Mouse (Mus musculus) lung, postnatal 36 days (tissue): ENCODE data around the gene Zfp385b.

Experiments used
- DNase-seq: peaks from one replicate; pipeline ENCODE4 v3.0.0; 2022; ENCODE audit warnings: mixed read lengths

Zfp385b gene

DNA sequence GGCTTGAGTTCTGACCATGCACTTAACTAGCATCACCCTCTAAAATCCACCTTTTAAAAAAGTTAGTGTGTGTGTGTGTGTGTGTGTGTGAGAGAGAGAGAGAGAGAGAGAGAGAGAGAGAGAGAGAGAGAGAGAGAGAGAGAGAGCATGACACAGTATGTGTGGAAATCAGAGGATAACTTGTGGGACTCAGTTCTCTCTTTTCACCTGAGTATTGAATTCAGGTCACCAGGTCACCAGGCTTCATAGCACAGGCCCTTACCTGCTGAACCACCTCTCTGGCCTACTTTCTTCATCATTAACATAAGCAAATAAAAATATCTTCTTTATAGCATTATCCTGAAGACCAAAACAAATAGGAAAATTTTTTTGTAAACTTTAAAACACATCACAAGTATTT is at the start of gene Zfp385b:
Zfp385b (minus strand) TSS at position 101 of the 400 bp plus-strand sequence.
- DNase-seq = no peak

DNA sequence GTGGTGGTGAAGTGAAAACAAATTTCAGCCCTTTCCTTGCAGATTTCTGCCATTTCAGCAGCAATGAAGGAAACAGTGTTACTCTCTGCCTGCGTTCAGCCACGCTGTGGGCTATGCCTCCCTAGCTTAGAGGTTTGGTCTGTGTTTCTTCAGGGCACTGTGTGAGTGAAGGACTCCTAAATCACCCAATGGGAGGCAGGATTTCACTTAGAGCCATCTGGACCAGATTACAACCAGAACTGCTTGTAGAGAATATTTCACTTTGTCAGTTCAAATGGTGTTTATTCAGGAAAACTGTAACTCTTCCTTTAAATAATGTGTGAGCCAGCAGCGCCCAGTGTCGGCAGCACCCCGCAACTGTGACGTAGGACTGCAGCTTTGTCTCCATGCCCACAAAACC is 44.5 kb upstream of the Zfp385b start:
- DNase-seq = no peak

DNA sequence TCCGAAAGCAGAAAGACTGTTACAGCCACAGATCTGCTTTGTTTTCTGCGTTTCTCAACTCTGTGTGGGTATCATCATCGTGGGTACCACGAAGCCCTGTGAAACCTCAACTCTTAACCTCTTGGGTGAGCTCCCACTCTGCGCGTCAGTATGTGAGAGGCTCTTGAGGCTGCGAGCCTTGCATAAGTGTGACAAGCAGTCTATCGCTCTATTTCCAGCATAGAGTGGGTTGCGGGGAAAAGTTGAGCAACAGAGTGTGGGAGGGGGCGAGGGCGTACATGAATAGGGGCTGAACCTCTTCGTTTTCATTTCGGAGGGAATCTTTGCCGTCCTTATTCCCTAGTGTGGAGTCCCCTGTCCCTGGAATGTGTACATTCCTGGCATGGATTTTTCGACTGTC is 44.1 kb upstream of the Zfp385b start:
- DNase-seq = peak; percentile 3

DNA sequence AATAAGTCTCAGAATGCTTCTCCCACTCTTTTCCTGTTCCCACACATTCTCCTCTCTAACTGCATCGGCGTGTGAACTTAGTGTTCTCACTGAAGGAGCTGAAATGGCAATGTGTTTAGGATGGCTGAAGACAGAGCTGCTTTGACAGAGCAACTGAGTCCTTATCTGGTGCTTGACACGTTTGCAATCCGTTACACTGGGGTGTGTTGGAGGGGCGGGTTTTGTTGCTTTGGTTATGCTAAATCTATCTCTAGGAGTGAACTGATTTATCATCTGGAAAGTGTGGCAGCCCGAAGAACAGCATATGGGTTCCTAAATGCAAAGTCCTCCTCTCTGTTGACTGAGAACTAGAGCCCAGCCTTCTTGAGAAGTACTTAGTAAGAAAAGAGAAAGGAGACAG is 22.0 kb upstream of the Zfp385b start:
- no peak for DNase-seq

DNA sequence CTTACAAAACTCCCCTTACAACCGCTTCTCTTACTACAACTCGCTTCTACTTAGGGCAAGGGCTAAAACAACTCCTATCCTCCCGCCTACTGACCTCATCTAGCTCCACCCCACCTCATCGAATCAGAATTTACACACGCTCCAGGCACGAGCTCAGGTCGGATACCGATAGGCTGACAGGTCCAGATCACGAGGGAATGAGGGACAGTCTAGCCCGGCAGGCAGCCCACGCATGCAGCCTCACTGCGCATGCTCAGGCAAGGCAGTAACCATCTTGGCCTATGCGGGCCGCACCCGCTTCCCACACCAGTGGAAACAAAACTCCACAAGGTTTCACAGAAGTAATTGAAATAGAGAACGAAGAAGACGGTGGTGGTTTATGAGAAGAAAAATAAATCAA is 20.1 kb upstream of the Zfp385b start:
- no peak for DNase-seq

DNA sequence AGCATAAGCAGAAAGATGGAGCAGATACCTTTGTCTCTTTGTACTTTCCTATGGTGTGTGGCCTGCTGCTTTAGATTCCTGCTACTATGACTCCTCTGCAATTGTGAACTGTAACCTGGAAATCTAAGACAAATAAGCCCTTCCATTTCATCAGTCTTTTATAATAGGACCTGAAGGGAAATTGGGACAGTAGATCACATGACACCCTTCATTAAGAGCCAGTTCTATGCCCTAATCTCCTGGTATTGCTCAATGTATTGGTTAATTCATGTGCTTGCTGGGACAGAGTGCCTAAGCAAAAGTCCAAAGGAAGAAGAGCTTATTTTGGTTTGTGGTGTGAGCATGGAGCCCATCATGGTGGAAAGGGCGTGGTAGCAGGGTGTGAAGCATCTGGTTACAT is 19.2 kb upstream of the Zfp385b start:
- DNase-seq = no peak

DNA sequence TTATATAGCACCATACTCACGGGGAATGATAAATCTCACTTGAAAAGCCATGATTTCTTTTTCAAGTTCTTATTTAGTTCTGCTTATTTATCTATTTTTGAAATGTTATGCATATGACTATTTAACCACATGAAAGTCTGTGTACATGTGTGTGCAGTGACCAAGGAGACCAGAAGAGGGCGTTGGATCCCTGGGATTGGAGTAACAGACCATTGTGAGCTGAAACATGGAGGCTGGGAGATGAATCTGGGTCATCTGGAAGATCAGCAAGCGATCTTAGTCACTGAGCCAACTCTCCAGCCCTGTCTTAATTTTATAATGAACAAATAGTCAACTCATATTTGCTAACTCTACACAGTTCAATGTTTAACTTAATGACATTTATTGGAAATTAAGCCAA is 16.3 kb upstream of the Zfp385b start:
- no peak for DNase-seq

DNA sequence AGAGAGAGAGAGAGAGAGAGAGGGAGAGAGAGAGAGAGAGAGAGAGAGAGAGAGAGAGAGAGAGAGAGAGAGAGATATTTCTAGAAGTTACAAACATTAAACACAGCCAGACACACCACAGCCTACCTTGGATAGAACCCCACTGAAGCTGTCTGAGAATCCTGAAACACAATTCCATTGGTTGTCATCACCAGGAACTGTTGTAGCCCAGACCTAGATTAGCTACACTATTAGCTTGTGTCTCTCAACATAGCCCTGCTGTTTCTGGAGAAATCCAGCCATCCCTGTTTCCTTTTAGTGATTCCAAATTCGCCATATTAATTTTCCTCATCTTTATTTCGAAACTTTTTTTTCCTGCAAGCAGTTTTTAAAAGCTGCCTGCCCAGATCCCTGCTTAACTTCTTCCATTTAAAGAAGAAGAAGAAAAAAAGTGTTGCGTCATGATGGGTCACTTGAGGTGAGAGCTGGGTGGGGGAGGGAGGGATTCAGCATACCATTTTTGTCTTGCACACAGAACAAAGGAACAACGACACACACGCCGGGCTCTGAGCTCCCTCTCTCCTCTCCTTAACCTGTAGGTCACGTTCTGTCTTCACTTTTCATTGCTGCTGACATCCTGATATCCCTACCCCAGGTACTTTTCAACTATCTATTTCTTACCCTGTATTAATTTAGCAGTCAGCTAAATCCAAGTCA is 6.8 kb upstream of the Zfp385b start:
- no peak for DNase-seq

DNA sequence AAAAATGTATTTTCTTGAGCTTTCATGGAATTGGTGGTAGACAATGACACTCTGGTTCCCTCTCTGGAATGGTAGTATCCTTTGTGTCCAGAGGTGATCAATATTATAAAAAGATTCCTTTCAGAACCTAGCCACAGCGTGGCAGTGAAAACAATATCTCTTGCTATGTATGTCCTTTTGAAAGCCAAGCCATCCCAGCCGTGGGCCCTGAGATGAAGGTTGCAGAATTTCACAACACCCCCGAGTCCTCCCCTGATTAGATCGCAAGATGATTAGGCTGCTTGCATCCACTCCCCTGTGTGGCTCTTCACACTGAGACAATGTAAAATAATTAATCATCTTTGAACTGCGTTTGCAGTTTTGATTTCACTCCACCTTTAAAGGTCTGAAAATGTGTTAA is 3.6 kb upstream of the Zfp385b start:
- DNase-seq = no peak

DNA sequence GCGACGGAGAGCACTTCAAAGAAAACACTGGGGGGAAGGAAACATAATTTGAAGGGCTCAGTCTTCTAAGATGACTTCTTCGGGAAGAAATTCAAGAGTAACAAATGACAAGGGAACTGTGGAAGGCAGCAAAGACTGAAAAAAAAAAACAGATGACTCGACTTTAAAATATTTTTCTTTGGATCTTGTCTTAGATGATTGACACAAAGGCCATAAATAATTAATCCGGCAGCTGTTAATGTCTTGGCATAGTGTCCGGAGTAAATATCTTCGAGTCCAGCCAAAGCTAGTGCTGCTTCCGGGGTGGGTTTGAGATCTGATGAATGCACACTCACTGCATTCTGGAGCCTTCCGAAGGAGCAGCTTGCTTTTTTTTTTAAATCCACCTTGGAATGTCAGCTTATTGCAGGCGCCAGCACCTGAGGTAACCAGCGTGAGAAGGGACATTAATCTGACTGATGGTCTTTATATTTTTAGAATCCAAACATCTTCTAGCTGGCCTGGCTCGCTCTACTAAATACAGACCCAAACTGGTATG is 2.0 kb downstream of the Zfp385b start:
- DNase-seq = no peak

DNA sequence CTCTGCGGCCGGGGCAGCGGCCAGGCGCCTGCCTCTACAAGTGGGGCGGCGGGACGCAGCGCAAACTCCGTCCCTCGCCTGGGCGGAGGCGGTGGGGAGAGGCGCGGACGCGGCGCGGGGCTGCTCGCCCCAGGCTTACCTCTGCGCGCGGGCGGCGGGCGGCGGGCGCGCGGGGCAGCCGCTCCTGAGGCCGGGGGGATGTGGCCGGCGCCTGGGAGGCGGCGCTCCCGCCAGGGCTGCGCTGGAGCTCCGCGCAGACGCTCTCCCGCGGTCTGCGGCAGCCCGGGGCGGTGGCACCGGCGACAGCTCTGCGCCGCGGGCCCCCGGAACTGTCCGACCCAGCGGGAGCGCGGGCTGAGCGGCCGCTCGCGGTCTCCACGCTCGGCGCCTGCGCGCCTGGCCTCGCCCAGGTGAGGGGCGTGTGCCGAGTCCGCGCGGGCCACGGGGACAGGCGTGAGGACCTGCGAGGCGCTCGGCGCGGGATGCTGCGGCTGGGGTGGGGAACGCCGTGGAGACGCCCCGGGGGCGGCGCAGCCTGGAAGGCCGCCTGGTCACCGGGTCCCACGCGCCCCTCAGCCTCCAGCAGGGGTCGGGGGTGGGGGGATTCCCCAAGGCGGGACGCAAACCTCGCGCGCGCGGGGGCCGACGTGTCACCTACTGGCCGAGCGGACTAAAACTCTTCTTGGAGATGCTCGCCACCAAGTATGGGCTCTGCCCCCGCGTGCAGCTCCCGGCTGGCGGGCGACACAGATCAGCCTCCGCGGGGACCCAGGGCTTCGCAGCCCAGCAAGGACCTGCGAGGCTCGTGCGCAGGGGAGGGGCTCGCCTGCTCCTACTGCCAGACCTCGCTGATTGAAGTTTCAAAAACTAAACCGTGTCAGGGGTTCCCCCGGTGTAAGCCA is 2.8 kb downstream of the Zfp385b start:
- DNase-seq = no peak

DNA sequence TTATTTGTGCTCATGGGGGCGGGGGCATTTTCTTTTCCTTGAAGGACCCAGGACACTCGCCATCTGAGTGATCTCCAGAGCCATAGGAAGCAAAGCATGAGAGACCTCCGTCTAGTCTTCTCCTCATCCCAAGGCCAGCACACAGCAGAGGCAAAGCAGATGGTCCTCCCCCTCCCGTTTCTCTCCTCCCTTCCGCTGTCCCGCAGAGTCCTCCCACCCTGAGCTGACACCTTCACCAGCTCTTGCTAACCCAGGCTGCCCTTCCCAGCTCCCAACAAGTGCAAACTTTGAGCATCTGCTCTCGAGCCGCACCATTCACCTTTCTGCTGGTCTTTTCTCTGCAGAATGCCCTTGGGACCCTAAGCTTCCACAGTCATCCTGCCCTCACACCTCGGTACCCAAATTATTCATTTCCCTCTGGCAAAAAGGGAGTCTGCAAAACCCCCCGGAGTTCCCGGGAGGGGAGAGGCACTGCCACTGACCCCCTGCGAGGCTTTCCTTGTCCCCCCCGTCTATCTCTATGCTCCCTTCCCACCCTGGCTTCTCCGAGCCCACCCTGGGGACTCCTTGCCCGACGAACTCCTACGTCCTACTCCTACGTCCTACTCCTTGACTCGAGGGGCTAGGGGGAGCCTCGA is 3.5 kb downstream of the Zfp385b start:
- DNase-seq = no peak

DNA sequence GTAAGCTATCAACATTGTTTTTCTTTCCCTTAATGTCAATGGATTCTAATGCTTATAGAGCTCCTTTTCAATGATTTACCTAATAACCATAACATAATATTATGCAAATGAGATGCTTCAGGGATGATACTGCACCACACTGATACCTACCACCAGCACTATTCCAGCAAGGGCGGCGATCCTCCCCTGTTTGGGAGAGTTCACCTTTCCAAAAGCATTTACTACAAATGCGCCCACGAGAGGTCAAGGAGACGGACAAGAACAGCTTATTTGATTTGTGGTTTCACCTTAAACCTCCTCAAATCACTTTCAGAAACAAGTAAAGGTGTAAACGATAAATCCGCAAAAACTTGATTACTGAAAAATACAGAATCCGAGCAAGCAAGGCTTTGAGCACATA is 4.5 kb downstream of the Zfp385b start:
- DNase-seq = no peak

DNA sequence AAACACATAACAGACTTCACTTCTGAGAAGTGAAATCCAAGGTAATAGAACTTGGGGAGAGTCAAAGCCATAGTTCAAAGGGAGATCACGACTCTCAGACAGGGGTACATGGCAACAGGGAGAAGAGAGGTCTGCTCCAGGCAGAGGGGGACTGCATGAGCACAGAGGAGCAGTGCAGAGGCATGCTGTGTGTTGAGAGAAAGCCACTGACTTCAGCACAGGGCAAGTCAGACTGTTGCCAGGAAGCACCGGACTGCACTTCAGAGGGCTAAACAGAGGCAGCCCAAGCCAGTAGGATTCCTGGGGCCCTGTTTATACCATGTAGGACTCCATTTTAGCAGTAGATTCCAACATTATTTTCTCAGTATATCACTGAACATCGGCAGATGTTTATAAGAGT is 6.4 kb downstream of the Zfp385b start:
- DNase-seq = no peak

DNA sequence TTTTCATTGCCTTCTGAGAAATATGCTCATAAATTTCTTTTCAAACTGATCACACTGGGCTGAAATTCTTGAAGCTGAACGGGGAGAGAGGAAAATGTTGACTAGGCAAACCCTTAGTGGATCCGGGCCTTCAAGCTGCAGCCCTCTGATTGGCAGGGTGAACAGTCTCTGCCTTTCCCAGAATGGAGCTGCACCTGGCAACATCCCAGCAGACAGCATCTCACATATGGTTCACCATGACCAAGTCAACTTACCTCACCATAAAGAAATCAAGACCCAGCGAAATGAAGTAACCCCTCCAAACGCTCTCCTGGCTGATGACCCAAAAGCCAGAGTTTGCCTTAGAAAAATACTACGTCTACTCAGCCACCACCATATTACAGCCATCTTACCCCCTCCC is 8.7 kb downstream of the Zfp385b start:
- no peak for DNase-seq

DNA sequence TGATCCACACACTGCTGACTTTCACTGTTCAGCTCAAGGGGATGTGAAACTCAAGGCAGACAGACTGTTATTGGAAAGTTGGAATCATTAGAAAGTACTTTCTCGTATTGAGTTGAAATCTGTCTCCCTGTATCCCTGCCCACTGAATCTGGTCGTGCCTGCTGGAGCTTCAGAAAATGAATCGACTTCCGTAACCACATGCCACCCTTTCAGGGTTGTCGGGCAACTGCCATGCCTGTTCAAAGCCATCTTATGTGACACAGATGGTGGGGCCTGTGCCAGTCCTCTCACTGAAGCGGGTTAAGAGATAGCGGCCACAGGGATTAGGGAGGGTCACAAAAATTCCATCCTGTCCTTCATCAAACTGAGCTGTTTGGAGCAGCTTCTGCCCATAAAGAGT is 14.7 kb downstream of the Zfp385b start:
- no peak for DNase-seq

DNA sequence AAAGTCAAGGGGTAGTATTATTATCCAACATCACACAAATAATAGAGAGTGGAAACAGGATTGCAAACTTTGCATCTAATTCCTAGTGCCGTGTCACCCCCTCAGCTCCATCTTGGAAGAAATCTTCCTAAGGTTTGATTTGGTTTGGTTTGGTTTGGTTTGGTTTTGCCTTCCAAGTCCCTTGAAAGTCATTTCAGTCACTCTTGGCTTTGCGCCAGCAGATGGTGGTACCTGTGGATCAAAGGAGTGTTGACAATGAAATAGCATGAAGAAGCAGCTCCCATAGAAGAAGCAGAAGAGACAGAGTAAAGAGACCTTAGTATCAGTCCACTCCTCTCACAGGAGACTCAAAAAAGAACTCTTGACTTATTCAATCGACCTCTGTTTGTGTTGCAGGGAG is 17.1 kb downstream of the Zfp385b start:
- no peak for DNase-seq

DNA sequence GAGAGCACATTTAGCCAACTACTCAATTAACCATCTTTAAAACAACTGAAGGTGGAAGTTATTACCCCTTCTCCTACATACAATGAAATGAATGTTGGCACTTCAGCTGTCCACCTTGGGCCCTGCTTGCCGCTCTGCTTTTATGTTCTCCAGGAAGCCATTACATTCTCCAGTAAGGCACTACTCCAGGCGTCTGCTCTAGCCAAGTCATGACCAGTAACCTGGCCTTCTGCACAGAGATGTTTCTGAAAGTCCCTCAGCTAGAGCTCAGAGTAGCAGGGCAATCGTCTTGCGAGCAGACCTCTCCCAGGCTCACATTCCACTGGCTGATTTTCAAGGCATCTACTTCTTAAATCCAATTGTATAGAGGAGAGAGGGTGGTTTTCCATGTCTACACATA is 18.0 kb downstream of the Zfp385b start:
- DNase-seq = no peak

DNA sequence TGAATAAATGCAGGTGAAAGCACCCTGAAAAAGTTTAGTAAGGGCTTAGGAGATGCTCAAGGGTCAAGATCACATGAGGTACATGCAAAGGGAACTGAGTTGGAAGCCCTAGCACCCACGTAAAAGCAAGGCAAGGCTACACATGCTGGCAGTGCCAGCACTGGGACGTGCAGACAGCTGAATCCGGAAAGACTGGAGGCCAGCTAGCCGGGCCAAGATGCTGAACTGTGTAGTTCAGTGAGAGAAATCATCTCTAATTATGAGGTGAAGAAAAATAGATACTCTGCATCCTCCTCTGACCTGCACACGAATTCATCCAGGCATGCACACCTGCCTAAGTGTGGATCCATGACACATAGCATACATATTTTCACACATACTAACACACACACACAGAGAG is 18.4 kb downstream of the Zfp385b start:
- no peak for DNase-seq

DNA sequence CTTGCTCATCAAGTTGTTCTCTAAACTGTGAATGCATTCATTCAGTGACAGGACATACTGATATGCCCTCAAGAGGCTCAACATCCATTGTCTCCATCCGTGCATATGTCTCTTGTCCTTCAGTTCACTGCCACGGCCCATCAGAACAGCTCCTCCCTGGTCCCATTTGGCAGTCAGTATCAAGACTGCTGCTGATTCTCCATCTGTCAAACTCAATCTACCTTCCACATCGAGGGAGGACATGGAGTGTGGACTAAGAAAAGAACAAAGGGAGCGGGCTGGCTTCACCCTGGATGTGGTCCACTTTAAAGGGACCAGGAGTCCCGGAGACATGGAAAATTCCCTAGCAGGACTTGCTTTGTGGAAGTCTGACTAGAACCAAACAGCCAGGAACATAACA is 22.2 kb downstream of the Zfp385b start:
- no peak for DNase-seq

DNA sequence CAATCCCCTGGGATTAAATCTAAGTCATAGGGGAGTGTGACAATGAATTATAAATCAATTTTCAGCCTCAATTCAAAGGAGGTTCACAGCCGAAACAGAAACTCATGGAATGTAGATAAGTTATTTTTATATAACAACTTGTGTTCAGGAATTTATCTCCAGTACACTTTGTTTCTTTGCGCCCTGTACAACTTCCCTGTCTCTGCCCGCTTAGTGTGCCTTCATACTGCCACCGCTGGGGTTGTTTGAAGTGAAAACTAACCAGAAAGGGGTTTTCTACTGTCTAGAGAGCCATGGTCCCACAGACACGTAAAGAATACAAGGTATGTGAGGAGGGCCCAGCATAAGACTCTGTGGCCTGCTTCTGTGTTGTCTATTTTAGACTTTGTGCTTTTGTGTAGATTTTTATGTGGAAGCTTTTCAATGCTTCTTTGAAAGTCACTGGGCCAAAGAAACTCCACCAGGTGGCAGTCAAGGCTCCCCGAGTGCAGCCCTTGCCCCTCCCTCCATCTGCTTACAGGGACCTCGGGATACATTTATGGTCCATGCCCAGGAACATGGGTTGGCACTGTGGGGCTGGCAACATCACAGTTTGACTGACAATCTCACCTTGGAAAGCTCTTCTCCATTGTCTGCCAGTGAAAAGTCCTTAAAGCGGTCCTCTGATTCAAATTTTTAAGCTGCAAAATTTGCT is 23.4 kb downstream of the Zfp385b start:
- DNase-seq = peak; percentile 30

DNA sequence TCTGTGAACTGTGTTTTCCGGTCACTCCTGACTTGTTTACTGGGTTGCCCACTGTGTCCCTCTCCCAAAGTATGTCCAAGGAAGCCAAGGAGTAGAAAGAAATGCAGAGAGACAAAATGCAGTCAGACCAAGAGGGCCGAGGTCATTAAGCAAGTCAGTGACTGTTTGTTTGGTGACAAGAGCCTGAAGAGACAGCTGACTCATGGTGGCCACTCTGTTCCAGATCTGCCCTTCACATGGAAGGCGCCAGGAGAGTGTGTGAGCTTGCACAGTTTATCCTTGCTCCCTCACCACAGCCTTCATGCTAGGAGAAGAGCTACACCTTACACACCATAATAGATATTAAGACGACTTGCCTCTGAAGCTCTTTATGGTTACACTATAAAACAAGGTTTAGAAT is 28.6 kb downstream of the Zfp385b start:
- no peak for DNase-seq

DNA sequence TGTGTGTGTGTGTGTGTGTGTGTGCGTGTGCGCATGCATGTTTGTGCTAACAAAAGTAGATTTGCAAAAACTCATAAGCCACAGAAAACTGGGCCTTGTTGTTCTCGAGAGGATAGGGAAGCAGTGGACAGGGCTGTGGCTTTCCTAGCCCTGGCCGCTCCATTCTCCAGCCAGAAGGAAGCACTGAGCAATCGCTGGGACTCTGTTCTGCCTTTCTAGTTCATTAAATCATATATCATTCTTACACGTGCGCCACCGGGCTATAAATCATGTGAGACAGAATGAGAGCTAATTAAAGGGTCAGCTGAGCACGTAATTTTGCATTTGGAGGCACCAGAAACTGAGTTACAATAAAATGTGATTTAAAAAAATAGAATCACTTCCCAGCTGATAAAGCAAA is 29.1 kb downstream of the Zfp385b start:
- no peak for DNase-seq
